Mouse (Mus musculus) right cerebral cortex, postnatal 10 days (tissue): ENCODE data around the gene Tmem11.
"Not testable (repeated sequence)": the region's sequence is repeated elsewhere in the genome, so short reads cannot be mapped to it uniquely, and the experiment has no call there.

Source experiments
- DNase-seq, 2 experiments: peaks; one replicate each; pipeline ENCODE4 v3.0.0; 2021; ENCODE audit warnings: low spot score in 2 of 2

The Tmem11 gene

DNA sequence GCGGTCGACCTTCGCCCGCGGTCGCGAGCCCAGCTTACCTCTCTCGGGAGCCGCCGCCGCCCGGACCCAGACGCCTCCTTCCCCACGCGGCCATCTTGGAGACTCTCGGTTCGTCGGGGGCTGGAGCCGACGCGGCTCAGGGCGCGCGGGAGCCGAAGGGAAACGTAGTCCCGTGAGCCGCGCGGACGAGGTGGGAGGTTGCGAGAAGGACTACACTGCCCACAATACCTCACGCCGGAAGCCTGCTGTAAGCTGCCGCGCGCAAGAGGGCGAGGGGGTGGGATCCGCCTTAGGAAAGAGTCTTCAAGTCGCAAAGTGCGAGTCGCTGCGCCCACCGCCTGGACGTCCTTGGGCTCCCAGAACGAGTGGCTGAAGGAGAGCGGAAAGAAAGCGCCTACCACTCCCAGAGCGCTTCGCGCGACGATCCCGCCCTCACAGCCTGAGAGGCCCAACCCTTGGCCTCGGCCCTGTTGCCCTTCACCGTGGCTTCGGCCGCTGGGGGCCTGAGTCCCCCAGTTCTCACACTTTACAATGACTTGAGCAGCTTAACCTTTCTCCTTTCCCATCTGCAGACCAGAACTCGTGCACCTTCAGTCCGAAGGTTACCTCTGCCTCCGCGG lies at the start of gene Tmem11:
Gene Tmem11 (minus strand): TSS at position 598 of the 620 bp plus-strand sequence.
- DNase-seq: peak; percentile 98 to 99

DNA sequence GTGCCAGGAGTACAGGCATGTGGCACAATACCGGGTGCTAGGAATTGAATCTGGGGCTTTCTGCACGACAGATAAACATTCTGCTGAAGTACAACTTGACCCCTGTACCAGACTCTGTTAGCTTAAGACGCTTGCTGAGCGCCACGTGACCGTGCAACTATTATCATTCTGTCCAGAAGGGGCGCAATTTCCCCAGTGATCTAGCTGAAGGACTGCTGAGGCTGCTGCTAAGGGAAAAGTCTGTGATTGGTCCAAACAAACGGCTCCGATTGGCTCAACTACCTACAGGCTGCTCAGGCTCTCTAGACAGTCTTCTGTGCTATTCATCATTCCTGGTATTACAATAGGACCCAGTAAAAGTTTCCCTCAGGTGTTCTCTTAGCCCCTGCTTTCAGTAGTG lies 48.2 kb upstream of the Tmem11 start:
- DNase-seq: peak; percentile 94

DNA sequence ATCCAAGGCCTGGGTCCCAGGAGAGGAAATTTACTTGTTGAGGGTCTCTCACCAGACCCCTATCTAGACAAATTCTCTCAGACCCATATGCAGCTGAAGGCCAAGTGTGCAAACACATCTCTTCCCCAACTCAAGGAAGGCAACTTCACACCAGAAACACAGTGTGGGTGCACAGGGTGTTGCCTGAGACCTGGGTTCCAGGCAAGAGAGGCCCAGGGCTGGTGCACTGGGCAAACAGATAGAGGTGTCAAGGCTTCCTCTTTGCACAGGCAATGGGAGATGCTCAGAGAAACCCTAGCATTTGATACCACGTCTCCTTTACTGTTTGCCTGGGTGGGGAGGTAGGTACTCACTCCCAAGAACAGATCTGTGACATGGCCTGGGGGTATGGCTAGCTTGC lies 45.9 kb upstream of the Tmem11 start:
- no peak for DNase-seq

DNA sequence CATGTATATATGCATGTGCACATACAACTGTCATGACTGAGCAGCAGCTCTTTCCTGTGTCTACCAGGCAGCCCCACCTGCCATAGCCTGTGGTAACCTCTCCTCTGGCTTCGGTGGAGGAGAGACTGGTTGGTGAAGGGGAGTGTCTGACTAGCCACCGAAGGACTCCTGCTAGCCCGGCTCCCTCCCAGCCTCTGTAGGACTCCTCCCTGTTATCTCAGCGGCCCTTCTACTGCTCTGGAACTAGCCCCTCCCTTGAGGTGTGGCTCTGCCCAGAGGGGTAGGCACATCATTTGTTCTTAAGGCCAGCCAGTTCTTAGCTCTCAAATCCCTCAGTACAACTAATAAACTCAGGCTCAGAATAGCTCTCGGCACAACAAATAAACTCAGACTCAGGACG lies 45.4 kb upstream of the Tmem11 start:
- no peak for DNase-seq

DNA sequence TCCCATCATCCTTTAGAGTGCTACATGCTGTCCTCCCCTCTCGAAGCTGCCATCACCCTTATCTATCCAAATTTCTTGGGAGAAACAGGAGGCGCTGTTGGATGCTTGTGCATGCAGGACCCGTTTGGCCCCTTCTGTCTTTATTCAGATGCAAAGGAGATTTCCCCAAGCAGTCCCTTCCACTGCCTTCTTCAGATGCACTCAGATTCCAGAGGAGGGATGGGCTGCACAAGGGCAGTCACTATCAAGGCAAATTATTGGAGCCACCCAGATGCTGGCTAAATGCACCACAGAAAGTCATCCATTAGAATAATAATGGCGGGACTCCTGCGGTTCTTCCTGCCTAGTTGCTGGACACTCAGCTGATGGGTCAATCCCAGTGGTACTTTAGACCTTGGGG lies 43.9 kb upstream of the Tmem11 start:
- DNase-seq: no peak

DNA sequence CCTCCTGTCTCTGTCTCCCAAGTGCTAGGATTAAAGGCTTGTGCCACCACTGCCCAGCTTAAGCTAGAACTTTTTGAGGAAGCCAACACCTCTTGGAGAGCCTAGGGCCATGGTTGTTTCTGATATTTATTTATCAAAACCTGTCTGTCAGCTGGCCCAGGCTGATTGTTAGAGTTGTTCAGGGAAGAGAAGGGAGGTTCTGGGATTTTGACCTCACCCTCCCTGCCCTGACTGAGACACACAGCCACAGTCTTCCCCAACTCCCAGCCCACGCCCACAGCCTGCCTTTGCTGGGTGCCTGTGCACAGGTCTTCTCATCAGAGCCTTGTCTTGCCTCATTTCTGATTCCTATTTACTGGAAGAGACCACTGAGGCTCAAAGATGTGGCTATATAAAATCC lies 43.1 kb upstream of the Tmem11 start:
- DNase-seq: no peak

DNA sequence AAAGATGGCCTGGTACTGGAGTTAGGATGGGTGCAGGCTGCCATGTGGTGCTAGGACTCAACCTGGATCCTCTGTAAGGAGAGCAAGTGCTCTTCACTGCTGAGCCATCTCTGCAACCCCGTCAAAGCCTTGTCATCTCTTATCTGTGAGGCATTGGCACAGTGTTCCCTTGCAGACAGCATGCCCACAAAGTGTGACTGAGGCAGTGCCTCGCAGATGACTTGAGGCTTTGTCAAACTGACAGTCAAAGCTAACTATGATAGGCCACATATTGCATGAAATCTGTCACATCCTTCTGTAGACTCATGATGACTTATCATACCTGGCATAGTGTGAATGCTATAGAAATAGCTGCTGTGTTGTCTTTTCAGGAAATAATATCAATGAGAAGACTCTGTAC lies 40.9 kb upstream of the Tmem11 start:
- DNase-seq: no peak

DNA sequence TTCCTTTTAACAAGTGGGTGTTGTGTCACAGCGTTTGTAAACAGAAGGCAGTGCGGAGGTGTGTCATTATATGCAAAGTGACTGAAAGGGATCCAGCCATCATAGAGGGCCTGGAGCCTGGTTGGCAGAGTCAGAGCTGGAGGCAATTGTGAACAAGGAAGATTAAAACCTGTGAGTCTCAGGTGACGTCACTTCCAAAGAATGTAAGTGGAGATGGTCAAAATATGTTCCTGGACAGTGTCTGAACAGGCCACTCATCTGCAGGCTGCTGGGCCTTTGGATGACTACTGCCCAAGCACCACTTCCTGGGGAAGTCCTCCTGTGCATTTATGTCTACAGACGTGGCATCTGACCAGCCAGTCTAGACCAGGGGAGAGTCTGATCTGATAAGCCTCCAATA lies 36.1 kb upstream of the Tmem11 start:
- DNase-seq: peak in 1 of 2 experiments; percentile 15

DNA sequence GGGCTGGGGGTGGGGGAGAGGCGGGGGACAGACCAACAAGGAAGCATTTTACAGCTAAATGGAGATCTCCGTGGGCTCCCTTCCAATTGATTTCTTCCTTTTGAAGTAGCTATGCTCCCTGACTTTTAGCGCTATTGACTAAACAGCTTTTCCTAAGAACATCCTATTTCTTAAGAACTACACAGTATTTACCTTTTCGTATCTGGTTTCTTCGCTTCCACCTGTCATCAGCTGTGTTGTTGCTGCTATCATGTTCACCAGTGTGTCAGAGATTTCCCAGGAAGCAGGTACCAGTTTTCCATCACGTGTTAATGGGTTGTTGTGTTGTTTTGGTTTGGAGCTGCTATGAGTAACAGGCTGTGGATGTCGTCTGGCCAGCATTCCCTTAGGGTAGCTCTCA lies 35.4 kb upstream of the Tmem11 start, which contains the start of gene Natd1:
Gene Natd1 (minus strand): TSS at position 260 of the 400 bp plus-strand sequence.
- peak in 1 of 2 experiments; percentile 18 for DNase-seq

DNA sequence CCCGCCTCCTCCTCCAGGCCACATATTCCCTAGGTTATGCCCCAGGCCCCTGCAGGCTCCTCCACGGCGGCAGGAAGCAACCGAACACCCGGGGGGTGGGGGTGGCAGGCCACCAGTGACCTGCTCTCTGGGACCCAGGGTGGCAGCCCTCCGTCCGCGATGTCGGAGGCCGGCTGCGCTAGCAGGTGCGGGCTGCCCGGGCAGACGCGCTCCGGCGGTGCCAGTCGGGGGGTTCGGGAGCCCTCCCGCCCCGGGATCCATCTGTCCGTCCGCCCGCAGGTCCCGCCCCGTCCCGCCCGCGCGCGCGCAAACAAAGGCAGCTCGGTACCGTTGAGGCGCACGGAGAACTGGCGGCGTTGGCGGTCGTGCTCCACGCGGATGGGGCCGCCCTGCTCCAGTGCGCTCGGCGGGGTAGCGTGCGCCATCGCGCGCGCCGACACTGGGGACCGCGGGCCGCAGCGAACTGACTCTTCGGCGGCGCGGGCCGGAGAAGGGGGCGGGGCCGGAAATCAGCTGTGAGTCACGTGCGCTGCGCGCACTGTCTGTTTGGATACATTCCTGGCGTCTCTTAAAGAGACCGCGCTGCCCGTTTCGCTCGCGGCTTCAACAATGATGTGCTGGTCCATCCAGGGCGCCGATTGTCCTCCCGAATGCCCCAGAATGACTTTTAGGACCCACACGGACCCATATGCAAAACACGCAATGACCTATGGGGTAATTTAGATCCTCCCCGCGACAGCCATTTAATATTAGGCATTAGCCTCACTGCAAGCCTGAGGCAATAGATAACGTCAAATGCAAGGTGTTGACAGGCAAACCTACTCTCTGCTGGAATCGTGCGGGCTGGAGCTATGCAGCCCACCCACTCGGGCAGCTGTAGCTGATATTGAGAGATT lies 34.5 kb upstream of the Tmem11 start:
- peak; percentile 94 to 95 for DNase-seq

DNA sequence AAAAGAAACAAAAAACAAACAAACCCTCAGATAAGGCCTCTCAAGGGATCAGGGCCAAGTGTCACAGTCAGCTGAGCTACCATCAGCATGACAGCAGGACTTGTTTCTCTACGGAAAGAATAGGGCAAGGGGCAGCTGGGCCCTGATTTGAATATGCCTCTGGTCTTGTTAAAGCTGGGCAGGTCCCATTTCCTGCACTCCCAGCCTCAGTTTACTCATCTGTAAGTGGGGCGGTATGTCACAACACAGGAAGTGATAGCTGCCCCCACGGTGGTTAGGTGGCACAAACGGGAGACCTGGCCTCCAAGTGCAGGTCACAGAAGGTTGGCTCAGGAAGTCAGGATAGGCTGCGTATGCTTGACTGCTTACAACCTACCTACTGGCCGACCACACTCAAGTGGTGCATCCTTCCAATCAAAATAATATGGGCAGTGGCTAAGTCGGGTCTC lies 33.5 kb upstream of the Tmem11 start:
- DNase-seq: no peak

DNA sequence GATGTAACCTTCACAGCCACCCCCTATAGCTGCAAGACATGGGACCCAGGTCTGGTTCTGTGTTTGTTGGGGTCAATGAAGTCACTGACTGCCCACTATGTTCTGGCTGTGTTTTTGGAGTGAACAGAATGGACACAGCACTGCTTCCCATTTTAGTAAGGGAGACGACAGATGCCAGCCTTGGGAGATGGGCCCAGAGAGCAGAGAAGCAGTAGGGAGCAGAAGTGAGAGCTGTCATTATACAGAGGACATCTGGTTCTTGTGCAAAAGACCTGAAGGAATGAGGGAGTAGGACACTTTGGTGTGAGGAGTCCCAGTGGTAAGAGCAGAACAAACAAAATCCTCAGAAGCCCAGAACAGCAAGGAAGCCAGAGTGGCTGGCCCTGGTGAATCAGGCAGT lies 30.6 kb upstream of the Tmem11 start:
- no peak for DNase-seq

DNA sequence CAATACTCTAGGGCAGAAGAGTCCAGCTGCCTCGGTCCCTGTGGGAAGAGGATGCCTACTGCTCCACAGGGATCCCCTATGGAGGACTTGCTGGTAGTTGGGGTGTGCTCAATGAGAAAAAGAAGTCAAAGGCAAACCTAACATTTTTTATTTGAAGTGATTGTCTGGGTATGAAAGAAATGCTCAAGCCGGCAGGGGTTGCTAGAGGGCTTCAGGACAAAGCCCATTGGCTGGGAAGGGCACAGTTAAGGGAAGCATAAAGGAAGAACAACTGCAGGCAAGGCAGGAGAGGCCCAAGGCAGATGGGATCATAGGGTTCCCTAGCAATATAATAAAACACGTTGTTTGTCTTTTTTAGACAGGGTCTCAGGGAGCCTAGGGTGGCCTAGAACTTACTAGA lies 29.0 kb upstream of the Tmem11 start:
- no peak for DNase-seq

DNA sequence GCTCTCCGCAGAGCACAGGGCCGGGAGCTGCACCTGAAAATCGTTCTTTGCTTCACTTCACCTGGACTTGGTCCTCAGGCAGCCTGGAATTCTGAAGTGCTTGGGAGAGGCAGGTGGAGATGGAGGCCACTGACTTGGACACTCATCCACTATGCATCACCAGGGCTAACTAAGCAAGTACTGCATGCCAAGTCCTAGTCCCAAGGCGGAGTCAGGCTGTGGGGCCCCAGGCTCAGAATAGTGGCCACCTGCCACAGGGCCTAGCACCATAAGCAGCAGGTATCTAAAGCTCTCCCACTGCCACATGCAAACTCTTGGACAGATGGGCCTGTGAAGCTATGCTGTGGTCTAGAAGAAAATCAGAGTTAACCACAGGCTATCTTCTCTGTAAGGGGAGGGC lies 27.4 kb upstream of the Tmem11 start:
- DNase-seq: no peak

DNA sequence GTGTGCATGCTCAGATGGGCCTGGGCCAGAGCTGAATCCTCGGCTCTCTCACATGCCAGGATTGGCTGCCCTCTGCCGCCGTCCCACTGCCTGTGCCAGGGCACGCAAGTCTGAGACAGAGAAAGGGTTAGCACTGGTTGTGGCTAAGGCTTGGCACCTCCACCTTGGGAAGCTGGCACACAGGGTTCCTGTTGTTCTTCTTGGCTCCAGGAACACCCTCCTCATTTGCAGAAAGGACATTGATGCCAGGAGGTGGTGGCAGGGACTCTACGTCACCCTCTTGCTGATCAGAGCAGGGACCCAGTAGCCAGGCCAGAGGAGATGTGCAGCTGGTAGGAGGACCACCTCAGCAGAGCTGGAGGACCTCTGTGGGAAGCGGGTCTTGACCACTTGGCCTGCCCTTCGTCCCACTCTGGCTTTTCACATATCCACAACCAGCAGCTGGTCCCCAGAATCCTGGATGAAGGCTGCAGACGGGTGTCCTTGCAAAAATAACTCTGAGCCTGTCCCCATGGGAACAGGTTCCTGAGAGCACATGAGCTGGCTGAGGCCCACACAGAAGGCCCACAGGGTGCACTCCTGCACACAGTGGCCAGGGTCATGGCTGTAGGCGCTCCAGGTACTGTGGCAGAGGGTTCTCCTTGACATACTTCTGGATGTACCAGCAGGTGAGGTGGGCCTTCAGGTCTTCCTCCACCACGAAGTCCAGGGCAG lies 26.5 kb upstream of the Tmem11 start:
- no peak for DNase-seq

DNA sequence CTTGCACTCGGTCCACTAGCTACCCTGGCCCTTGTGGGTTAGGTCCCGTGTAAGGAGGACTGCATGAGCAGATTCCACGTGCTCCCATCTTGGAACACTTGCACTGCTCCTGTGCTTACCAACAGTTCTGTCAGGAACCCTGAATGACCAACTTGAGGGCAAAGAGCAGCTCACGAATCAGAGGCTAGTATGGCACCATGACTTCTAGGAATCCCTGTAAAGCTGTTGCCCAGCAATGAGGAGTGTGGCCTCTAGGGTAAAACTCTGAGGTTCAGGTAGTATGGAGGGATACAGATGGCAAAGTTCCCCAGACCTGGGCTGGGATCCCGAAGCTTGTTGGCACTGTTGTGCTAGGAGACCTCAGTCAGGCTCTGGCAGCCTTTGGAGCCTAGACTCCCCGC lies 24.6 kb upstream of the Tmem11 start:
- no peak for DNase-seq

DNA sequence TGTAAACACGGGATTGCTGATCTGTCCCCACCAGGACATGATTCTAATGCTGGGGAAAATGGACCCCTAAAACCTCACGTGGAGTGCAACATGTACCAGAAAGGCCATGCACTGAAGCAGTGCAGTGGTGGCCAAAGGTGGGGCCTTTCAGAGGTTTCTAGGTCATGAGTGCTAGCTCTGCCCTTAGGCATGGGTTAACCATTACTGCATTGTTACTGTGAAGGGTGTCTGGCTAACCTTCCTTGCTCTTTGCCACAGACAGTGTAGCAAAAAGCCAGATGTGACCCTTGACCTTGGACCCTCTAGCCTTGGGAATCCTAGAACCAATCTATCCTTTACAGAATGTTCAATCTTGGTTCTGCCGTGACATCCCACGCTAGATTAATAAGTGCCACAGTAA lies 23.4 kb upstream of the Tmem11 start:
- DNase-seq: no peak

DNA sequence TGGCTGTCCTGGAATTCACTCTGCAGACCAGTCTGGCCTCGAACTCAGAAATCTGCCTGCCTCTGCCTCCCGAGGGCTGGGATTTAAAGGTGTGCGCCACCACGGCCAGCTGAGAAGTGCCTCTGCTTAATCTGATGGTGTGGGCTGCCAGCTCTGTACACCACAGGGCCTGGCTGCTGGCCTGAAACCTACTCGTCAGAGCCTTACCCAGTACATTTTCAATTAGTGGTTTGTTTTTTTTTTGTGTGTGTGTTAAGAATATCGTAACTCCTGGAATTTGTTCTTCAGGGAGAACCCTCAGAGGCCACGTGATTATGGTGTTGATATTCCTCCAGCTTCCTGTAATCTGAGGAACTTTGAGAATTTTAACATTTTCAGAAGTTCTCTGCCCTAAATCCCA lies 22.9 kb upstream of the Tmem11 start:
- DNase-seq: no peak

DNA sequence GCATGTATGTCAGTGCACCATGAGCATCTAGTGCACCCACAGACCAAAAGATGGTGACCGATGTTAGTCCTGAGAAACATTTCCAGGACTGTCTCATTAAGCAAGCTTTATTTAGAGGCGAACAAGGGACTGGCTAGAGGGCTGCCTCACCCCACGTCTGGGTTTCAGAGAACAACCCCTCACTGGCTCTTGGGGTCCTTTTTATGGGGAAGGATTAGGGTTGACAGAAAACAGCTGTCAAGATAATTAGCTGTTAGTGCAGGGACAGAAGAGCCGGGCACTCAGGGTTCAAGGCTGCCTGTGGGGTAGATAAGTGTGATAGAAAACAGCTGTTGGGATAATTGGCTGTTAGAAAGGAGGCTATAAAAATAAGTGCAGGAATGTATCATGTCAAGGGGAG lies 16.8 kb upstream of the Tmem11 start:
- DNase-seq: no peak

DNA sequence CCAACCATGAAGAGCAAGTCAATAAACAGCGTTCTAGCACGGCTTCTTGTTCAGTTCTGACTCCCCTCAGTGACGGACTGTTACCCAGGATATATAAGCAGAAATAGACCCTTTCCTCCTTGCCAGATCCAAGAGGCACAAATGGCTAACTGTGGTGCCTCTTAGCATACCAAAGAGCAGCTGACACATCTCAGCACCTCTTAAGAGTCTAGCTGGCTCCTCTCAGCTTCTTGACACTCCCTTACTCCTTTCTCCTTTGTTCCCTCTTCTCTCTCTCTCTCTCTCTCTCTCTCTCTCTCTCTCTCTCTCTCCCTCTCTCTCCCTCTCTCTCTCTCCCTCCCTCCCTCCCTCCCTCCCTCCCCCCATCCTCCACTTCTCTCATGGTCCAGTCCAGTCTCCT lies 11.7 kb upstream of the Tmem11 start:
- DNase-seq: no peak

DNA sequence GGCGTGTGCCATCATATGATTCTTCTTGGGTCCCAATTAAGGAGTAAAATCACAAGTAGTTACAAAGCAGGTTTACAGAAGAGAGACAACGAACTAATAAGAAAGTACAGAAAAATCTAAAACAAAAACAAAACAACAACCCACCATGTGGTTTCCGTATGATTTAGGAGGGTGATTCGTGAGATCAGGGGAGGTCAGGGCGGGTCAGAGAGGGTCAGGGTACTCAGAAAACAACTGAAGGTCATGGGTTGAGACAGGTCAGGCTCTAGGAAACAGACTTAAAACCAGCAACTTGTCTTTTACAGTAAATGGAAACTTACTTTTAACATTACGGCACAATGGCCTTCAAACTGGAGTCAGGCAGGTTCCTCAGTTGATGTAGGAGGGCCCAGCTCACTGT lies 11.2 kb upstream of the Tmem11 start:
- DNase-seq: no peak

DNA sequence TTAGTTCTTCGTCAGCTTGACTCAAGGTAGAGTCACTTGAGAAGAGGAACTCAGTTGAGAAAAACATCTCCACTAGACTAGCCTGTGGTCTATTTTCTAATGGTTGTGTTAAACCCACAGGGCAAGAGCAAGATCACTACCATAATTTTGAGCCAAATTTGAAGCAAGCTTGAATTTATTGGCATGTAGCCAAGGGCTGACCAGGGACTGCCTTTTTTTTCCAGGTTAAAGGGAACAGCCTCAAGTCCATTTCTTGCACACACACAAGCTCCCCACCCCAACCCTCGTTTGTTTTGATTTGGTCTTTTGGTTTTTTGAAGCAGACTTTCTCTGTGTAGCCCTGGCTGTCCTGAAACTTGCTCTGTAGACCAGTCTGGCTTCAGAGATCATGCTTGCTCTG lies 10.8 kb upstream of the Tmem11 start:
- DNase-seq: no peak

DNA sequence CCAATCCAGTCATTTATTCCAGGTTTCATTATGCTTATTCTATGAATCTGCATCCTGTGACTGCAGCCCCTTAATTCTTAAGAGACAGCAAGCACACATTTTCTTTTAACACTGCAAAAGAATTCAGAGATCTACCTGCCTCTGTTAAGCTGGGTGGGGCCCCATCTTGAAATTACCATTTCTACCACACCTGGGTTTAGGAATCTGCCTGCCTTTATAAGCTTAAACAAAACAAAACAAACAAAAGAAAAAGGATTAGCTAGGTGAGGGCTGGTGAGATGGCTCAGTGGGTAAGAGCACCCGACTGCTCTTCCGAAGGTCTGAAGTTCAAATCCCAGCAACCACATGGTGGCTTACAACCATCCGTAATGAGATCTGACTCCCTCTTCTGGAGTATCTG lies 7.9 kb upstream of the Tmem11 start:
- DNase-seq: not testable (repeated sequence)
